Mouse (Mus musculus): ENCODE data around the gene Itga4.

DNA sequence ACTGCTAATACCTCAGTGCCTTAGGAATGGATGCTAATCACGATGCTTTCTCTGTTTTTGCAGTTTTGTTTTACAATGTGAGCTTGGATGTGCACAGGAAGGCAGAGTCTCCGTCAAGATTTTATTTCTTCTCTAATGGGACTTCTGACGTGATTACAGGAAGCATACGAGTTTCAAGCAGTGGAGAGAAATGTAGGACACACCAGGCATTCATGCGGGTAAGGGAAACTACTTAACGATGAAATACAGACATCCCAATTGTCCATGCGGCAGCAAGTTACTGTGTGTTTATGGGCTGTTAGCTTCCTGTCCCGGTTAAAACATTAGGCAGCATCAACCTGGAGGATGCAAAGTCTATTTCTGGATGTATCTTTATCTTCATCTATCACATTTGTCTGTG, 36.7 kb downstream of the Itga4 start:
- TF ChIP-seq EP300 (IDR thresholded peaks at IDR 0.05; ENCODE audit: low read depth): no peak
- TF ChIP-seq CTCF (IDR thresholded peaks at IDR 0.05; ENCODE audit: low read depth): no peak

Measured in liver, postnatal 0 days (tissue).